Mouse (Mus musculus) heart, postnatal 0 days (tissue): ENCODE measurements around the gene Terf2.

Source experiments
- CTCF ChIP-seq: IDR thresholded peaks from 2 replicates; pipeline ENCODE4 v1.5.1; 2016; ENCODE audit warnings: antibody characterized with exemption, control low read depth, low read depth
- EP300 ChIP-seq: IDR thresholded peaks from 2 replicates; pipeline ENCODE4 v1.6.1; 2016; ENCODE audit warnings: antibody characterized with exemption, low read depth

GRCm38 (mm10) chr8:107114150-107115007, 18.0 kb upstream of the Terf2 start:
- TF ChIP-seq CTCF (no peak), EP300 (no peak)
